Mouse (Mus musculus) stomach, postnatal 0 days (tissue): ENCODE measurements around the gene Pi4k2a.

Experiments used
- CTCF ChIP-seq: IDR thresholded peaks from 2 replicates; pipeline ENCODE4 v1.5.1; 2016; ENCODE audit warnings: antibody characterized with exemption, low read depth, mild to moderate bottlenecking, moderate library complexity
- EP300 ChIP-seq: optimal IDR thresholded peaks from 2 replicates; pipeline ENCODE3; 2016; ENCODE audit warnings: antibody characterized with exemption

DNA sequence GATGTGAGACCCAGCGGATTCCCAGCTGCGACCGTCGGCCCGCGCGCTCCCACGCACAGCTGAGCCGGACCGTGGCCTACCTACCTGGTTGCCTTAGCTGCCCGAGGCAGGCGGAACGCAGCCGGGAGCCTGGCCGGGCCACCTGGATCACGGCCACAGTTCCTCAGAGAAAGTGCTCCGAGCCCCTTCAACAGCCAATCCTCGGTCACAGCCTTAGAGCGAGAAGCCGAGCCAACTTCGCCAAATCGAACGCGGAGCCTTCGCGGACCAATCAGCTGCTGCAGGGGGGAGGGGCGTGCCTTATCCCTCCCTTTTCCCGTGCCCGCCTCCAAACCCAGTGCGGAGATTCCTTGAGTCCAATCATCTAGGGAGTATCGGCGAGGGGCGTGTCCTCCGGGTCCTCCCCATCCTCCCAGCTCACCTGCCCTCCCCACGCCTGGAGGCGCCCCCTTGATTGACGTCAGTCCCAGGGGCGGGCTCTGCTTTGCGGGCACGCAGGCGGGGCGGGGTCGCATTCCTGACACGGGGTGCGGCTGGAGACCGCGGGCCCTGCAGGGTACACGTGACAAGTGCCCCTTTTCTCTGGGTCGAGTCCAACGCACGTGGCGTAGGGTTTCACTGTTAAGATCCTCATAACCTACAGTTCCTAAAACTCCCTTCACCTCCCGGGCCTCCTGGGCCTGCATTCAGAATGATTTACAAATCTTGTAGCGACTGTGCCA, 38.7 kb downstream of the Pi4k2a start, which contains the start of gene Avpi1:
- no peak for TF ChIP-seq CTCF
- TF ChIP-seq EP300: peak; percentile 52
